23 mouse cellular contexts compared by ENCODE assay signal in genomic region chr11:96108376-96108775, GRCm38 (mm10). TPM values are rescaled to one million over a fixed set of nuclear protein-coding genes. Genes with fewer than 3 reads are reported as not detected.
"Had no signal": no experiment of that assay in that cellular context is flagged by ENCODE, and none has a peak within 500 bp of the region (broad histone marks: within the 10 kb centered on the region; RNA-seq: fewer than 3 reads in every experiment).

No protein-coding gene starts in this region.

- H3K36me3 ChIP-seq: lung, embryonic 15.5 days; midbrain, embryonic 10.5 days; midbrain, embryonic 12.5 days; neural tube, embryonic 13.5 days; neural tube, embryonic 15.5 days had no signal

- H3K27ac ChIP-seq: lung, embryonic 15.5 days; midbrain, embryonic 10.5 days; midbrain, embryonic 12.5 days; neural tube, embryonic 13.5 days; neural tube, embryonic 15.5 days had no signal

- ATAC-seq: lung, postnatal 0 days; midbrain, embryonic 16.5 days had no signal

- DNase-seq: lung, adult 18-20 months; lung, postnatal 36 days; midbrain, embryonic 14.5 days; retina, postnatal 1 day; right cerebral cortex, adult 18-20 months; right cerebral cortex, postnatal 25 days; right cerebral cortex, postnatal 4 days; spleen, adult 18-20 months; thymus, adult 18-20 months; thymus, postnatal 14 days; thymus, postnatal 36 days had no signal

- H3K4me2 ChIP-seq: lung, embryonic 15.5 days; midbrain, embryonic 12.5 days; neural tube, embryonic 13.5 days; neural tube, embryonic 15.5 days had no signal

- H3K4me3 ChIP-seq: lung, embryonic 15.5 days; midbrain, embryonic 10.5 days; midbrain, embryonic 12.5 days; myocyte; neural tube, embryonic 13.5 days; neural tube, embryonic 15.5 days had no signal

- H3K4me1 ChIP-seq: lung, embryonic 15.5 days; midbrain, embryonic 10.5 days; midbrain, embryonic 12.5 days; neural tube, embryonic 13.5 days; neural tube, embryonic 15.5 days had no signal

- H3K27me3 ChIP-seq: lung, embryonic 15.5 days; midbrain, embryonic 12.5 days; neural tube, embryonic 13.5 days; neural tube, embryonic 15.5 days had no signal

- H3K9me3 ChIP-seq: lung, embryonic 15.5 days; midbrain, embryonic 10.5 days; midbrain, embryonic 12.5 days; neural tube, embryonic 13.5 days; neural tube, embryonic 15.5 days had no signal

- H3K9ac ChIP-seq: lung, embryonic 15.5 days; midbrain, embryonic 12.5 days; neural tube, embryonic 13.5 days; neural tube, embryonic 15.5 days had no signal

RNA-seq across cellular contexts. Expression of gene Calcoco2, which starts 3.4 kb away (rescaled TPM):
- polyA plus RNA-seq: liver, embryonic 16.5 days; midbrain, embryonic 10.5 days; midbrain, embryonic 12.5 days; midbrain, embryonic 14.5 days; midbrain, embryonic 16.5 days; myocyte; neural tube, embryonic 11.5 days; neural tube, embryonic 13.5 days; neural tube, embryonic 15.5 days; small intestine, adult 2 months; stomach, embryonic 14.5 days had no signal

RNA-seq across cellular contexts. Expression of gene Ttll6, which starts 25.2 kb away (rescaled TPM):
- polyA plus RNA-seq: liver, embryonic 16.5 days; midbrain, embryonic 10.5 days; midbrain, embryonic 12.5 days; midbrain, embryonic 14.5 days; myocyte; neural tube, embryonic 11.5 days; neural tube, embryonic 13.5 days; small intestine, adult 2 months had no signal
